Mouse (Mus musculus): ENCODE results near the gene Fv1. TPM values are rescaled to one million over a fixed set of nuclear protein-coding genes. Genes with fewer than 3 reads are reported as not detected.
"Not testable (repeated sequence)": the region's sequence is repeated elsewhere in the genome, so short reads cannot be mapped to it uniquely, and the experiment has no call there.

The Fv1 gene
- polyA plus RNA-seq, 1 experiment from 2014 or later = 12.7 TPM

DNA sequence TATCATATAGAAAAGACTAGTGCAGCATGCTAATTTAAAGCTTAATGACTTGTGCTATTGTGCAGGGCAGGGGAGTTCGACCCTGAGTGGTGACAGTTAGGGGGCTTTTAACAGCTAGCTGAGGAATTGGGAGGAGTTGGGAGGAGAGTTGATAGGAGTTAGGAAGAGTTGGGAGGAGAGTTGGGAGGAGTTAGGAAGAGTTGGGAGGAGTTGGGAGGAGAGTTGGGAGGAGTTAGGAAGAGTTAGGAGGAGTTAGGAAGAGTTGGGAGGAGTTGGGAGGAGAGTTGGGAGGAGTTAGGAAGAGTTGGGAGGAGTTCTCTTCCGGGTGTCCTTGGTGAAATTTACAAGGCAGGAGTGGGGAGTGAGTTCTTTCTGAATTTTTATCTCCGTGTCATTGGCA is 2.0 kb upstream of the Fv1 start:
- H3K4me3 ChIP-seq; H3K4me2 ChIP-seq (replicated peaks); H3K9me3 ChIP-seq; H3K9ac ChIP-seq (replicated peaks); H3K27ac ChIP-seq (replicated peaks); ATAC-seq (replicated peaks); H3K27me3 ChIP-seq: not testable (repeated sequence)
- WGBS = 57% methylated on average over 3 of the region's 3 CpGs
- Histone ChIP-seq H3K4me1 (peaks cover 26% of the 10 kb centered on the region), H3K36me3 (peaks cover 37% of the 10 kb centered on the region)

GRCm38 (mm10) chr4:147867563-147868449 is 973 bp upstream of the Fv1 start:
- Histone ChIP-seq H3K27ac (replicated peaks) (peak overlapping the region; percentile 84), H3K9me3 (no peaks in the 10 kb centered on the region), H3K27me3 (no peaks in the 10 kb centered on the region), H3K36me3 (peaks cover 37% of the 10 kb centered on the region), H3K4me2 (replicated peaks) (peak overlapping the region; percentile 77), H3K9ac (replicated peaks) (peak overlapping the region; percentile 71), H3K4me3 (peak overlapping the region; percentile 67), H3K4me1 (peaks cover 26% of the 10 kb centered on the region)
- WGBS = 8% methylated on average over 22 of the region's 22 CpGs
- ATAC-seq (replicated peaks) = peak; percentile 3; the same call in 1 of the 2 replicates

DNA sequence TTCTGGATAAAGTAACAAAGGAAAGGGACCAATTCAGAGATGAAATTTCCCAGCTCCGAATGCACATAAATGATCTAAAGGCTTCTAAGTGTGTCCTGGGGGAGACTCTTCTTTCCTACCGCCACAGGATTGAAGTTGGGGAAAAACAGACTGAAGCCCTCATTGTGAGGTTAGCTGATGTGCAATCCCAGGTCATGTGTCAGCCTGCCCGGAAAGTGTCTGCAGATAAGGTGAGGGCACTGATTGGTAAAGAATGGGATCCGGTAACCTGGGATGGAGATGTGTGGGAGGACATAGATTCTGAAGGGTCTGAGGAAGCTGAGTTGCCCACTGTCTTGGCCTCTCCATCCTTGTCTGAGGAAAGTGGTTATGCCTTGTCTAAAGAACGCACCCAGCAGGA is 459 bp downstream of the Fv1 start:
- Histone ChIP-seq H3K9ac (replicated peaks) (peak overlapping the region; percentile 71), H3K4me2 (replicated peaks) (peak overlapping the region; percentile 77), H3K27me3 (no peaks in the 10 kb centered on the region), H3K4me3 (peak overlapping the region; percentile 67), H3K27ac (replicated peaks) (no peak overlapping the region), H3K4me1 (peaks cover 26% of the 10 kb centered on the region), H3K9me3 (no peaks in the 10 kb centered on the region), H3K36me3 (peaks cover 42% of the 10 kb centered on the region)
- ATAC-seq (replicated peaks) = no peak
- WGBS = 9% methylated on average over 5 of the region's 5 CpGs

DNA sequence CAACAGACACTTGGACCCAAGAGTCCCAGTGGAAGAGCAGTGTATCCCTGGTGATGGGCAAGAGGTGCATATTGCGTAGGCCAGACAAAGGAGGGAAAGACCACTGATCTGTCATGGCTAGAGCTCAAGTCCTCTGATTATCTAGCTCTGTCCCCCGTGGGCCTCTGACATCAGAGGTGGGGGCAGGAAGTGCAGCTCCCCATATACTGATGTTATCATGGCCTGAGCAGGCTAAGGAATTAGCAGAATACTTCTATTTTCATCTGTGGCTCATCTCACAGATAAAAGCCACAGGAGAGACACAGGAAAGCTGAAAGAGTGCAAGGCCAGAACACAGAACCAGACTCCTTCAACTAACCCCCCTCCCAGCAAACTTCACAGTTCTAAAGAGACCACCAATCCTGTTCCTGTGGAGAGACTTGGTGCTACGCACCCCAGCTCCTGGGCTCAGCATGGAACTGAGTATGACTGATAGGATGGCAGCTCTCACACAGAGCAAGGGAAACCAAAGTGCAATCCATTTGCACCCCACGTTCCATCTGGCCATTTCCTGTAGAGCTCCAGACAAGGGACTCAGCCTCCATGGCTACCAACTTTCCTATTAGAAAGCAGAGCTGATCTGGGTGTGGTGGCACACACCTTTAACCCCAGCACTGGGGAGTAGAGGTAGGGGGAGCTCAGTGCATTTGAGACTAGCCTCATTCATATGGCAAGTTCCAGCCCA is 7.2 kb downstream of the Fv1 start:
- no peak for ATAC-seq (replicated peaks)
- H3K4me2 ChIP-seq (replicated peaks) = no peak overlapping the region
- no peaks in the 10 kb centered on the region for H3K4me1 ChIP-seq
- H3K27me3 ChIP-seq = no peaks in the 10 kb centered on the region
- peaks cover 89% of the 10 kb centered on the region for H3K36me3 ChIP-seq
- 90% methylated on average over 4 of the region's 4 CpGs for WGBS
- no peak overlapping the region for H3K4me3 ChIP-seq
- H3K27ac ChIP-seq (replicated peaks) = no peak overlapping the region
- no peaks in the 10 kb centered on the region for H3K9me3 ChIP-seq
- H3K9ac ChIP-seq (replicated peaks) = no peak overlapping the region

DNA sequence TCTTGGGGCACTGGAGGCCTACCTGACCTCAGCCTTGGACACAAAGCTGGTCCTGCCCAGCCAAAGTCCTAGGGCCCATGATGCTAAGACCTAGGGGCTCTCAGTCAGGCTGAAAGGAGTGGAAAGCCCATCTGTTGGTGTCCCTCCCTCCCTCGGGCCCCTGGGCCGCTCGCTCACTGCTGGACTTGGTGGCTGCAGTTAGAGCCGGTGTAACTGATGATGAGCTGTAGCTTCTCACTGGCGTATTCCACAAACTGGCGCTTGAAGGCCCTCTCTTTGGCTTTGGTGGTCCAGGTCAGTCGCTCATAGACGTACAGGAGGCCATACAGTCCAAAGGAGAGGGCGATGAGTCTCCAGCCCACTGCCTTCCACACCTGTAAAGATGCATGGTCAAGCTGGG is 9.8 kb downstream of the Fv1 start:
- Histone ChIP-seq H3K27ac (replicated peaks) (no peak overlapping the region), H3K4me2 (replicated peaks) (no peak overlapping the region), H3K4me3 (no peak overlapping the region), H3K36me3 (peaks cover 92% of the 10 kb centered on the region), H3K27me3 (no peaks in the 10 kb centered on the region), H3K4me1 (no peaks in the 10 kb centered on the region), H3K9me3 (no peaks in the 10 kb centered on the region), H3K9ac (replicated peaks) (no peak overlapping the region)
- no peak for ATAC-seq (replicated peaks)
- 95% methylated on average over 9 of the region's 9 CpGs for WGBS

DNA sequence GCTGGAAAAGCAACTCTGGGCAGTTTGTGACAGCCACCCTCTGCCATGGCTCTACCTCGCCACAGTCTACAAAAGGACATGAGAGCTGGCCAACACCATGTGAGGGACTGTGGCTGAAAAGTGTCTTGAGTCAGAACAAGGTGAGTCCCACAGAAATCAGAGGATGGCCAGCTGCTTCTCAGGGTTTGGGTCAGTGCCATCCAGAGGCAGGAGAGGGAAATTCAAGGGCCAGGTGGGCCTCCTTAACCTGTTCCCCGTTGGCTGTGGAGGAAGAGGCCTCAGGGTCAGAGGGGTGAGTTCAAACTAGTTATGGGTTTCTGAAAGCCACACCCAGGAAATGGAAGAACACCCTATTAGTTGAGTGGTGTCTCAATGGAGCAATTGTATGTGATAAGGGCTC is 10.7 kb downstream of the Fv1 start:
- Histone ChIP-seq H3K36me3 (peaks cover 90% of the 10 kb centered on the region), H3K9ac (replicated peaks) (no peak overlapping the region), H3K4me2 (replicated peaks) (no peak overlapping the region), H3K27me3 (no peaks in the 10 kb centered on the region), H3K9me3 (no peaks in the 10 kb centered on the region), H3K27ac (replicated peaks) (no peak overlapping the region), H3K4me1 (no peaks in the 10 kb centered on the region), H3K4me3 (no peak overlapping the region)
- ATAC-seq (replicated peaks) = no peak
- 81% methylated on average over 2 of the region's 2 CpGs for WGBS

DNA sequence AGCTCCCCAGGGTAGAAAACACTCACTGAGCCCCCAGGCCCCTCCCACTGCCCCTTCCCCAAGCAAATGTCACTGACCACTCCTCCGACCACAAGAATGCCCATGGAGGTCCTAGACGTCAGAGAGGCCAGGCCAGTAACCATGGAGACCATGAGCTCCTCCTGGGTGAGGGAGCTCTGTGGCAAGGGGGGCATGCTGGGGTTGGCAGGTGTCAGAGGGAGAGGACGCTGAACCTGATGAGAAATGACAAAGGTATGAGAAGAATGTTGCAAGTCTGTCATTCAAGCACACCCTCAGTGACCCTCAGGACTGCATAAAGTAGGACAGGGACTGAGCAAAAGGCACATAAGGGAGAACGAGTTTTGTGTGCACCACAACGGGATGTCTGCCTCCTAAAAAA is 11.1 kb downstream of the Fv1 start:
- 67% methylated on average over 5 of the region's 5 CpGs for WGBS
- Histone ChIP-seq H3K4me2 (replicated peaks) (no peak overlapping the region), H3K27me3 (no peaks in the 10 kb centered on the region), H3K4me1 (no peaks in the 10 kb centered on the region), H3K4me3 (no peak overlapping the region), H3K9me3 (no peaks in the 10 kb centered on the region), H3K27ac (replicated peaks) (no peak overlapping the region), H3K9ac (replicated peaks) (no peak overlapping the region), H3K36me3 (peaks cover 90% of the 10 kb centered on the region)
- no peak for ATAC-seq (replicated peaks)

- Histone ChIP-seq H3K4me1 (no peaks in the 10 kb centered on the region), H3K27me3 (no peaks in the 10 kb centered on the region), H3K4me2 (replicated peaks) (no peak overlapping the region), H3K27ac (replicated peaks) (no peak overlapping the region), H3K4me3 (no peak overlapping the region), H3K9me3 (no peaks in the 10 kb centered on the region), H3K9ac (replicated peaks) (no peak overlapping the region), H3K36me3 (peaks cover 89% of the 10 kb centered on the region)
- ATAC-seq (replicated peaks) = no peak
- WGBS = 92% methylated on average over 7 of the region's 7 CpGs
These were observed 13.0 kb downstream of the Fv1 start for GRCm38 (mm10) chr4:147881792-147882191.

- WGBS = 86% methylated on average over 6 of the region's 6 CpGs
- H3K27me3 ChIP-seq = no peaks in the 10 kb centered on the region
- no peaks in the 10 kb centered on the region for H3K4me1 ChIP-seq
- peaks cover 93% of the 10 kb centered on the region for H3K36me3 ChIP-seq
- no peak for ATAC-seq (replicated peaks)
- no peak overlapping the region for H3K27ac ChIP-seq (replicated peaks)
- H3K4me3 ChIP-seq = no peak overlapping the region
- H3K9me3 ChIP-seq = no peaks in the 10 kb centered on the region
- no peak overlapping the region for H3K9ac ChIP-seq (replicated peaks)
- H3K4me2 ChIP-seq (replicated peaks) = no peak overlapping the region
These were observed 14.3 kb downstream of the Fv1 start for GRCm38 (mm10) chr4:147883041-147883440.

- Histone ChIP-seq H3K9me3 (no peaks in the 10 kb centered on the region), H3K4me3 (no peak overlapping the region), H3K4me1 (no peaks in the 10 kb centered on the region), H3K9ac (replicated peaks) (no peak overlapping the region), H3K4me2 (replicated peaks) (no peak overlapping the region), H3K36me3 (peaks cover 92% of the 10 kb centered on the region), H3K27ac (replicated peaks) (no peak overlapping the region), H3K27me3 (no peaks in the 10 kb centered on the region)
- 80% methylated on average over 3 of the region's 3 CpGs for WGBS
- ATAC-seq (replicated peaks) = no peak
These were observed 15.4 kb downstream of the Fv1 start for GRCm38 (mm10) chr4:147884138-147884537.

DNA sequence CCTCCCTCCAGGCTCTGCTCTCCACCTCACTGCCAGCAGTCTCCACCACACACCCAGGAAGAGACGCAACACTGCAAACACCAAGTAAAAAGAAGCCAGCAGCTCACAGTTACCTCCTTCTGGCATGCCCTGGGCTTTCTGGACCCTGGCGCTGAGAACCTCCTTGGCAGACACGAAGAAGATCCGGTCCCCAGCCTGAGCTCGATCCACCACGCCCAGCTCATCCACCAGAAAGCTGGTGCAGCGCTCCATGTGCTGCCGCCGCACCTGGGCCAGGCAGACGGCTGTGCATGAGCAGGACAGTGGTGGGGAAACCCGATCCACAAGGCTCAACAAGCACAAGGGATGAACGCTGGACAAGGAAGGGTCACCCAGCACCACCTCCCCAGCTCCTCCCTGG is 17.4 kb downstream of the Fv1 start:
- ATAC-seq (replicated peaks) = no peak
- Histone ChIP-seq H3K4me3 (no peak overlapping the region), H3K27ac (replicated peaks) (no peak overlapping the region), H3K9ac (replicated peaks) (no peak overlapping the region), H3K27me3 (no peaks in the 10 kb centered on the region), H3K36me3 (peaks cover 91% of the 10 kb centered on the region), H3K4me1 (no peaks in the 10 kb centered on the region), H3K4me2 (replicated peaks) (no peak overlapping the region), H3K9me3 (no peaks in the 10 kb centered on the region)
- 93% methylated on average over 12 of the region's 12 CpGs for WGBS

DNA sequence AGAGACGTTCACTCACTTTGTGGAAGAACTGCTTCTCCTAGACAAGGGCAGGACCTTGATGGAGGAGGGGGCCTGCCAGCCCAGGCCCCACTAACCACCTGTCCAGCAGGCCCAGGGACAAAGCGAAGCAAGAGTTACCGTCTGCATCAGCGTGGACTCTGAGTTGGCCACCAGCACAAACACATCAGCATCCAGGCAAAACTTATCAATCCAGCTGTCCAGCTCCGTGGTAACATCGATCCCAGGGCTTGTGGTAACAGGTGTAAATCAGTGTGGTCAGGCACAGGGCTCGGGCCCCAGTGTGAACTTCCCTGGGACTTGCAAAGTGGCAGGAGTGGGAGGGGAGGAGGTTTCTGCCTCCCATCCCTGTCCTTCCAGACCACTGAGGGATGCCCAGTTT is 18.5 kb downstream of the Fv1 start:
- Histone ChIP-seq H3K9me3 (no peaks in the 10 kb centered on the region), H3K27me3 (no peaks in the 10 kb centered on the region), H3K36me3 (peaks cover 88% of the 10 kb centered on the region), H3K4me1 (no peaks in the 10 kb centered on the region), H3K9ac (replicated peaks) (no peak overlapping the region), H3K4me3 (no peak overlapping the region), H3K4me2 (replicated peaks) (no peak overlapping the region), H3K27ac (replicated peaks) (no peak overlapping the region)
- WGBS = 94% methylated on average over 7 of the region's 7 CpGs
- no peak for ATAC-seq (replicated peaks)

All from forebrain, embryonic 15.5 days (tissue).